Mouse (Mus musculus): ENCODE results near the gene Cacfd1. TPM values are rescaled to one million over a fixed set of nuclear protein-coding genes. Genes with fewer than 3 reads are reported as not detected.

The Cacfd1 gene
- 87.6 and 93.8 TPM in 2 replicates for polyA plus RNA-seq (2014; fragmentation: Nextera tagmentation; extraction: Ambion mirVana)

- ATAC-seq (ENCODE audit: low FRiP score): peak; percentile 97
Observed at GRCm38 (mm10) chr2:27009714-27010244, at the start of gene Cacfd1. Cacfd1 (plus strand) TSS chr2:27009926.

DNA sequence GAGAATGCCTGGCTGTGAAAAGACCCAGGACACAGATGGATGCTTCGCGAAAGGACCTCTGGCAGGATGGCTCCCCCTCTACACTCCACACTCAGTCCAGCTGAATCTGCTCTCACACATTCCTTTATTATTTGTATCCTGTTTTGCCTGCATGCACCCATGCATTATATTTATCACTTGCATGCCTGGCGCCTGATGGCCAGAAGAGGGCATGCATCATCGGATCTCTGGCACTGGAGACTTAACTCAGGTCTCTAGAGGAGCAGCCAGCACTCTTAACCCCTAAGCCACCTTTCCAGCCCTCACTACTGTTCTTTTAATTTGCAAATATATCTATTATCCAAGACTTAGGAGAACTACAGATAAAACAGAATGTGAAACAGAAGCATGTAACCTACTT, 49.0 kb upstream of the Cacfd1 start:
- H3K9me3 ChIP-seq (ENCODE audit: control insufficient read depth, low read length): no peaks in the 10 kb centered on the region
- DNase-seq (ENCODE audit: low spot score, missing footprints): no peak
- H3K27me3 ChIP-seq (ENCODE audit: control insufficient read depth, insufficient read depth, low read length): no peaks in the 10 kb centered on the region
- no peak overlapping the region for H3K4me3 ChIP-seq (ENCODE audit: low read depth, low read length)
- no peak overlapping the region for H3K9ac ChIP-seq (ENCODE audit: low read length)
- WGBS: 81% methylated on average over 4 of the region's 4 CpGs
- H3K4me1 ChIP-seq (ENCODE audit: control insufficient read depth, insufficient read depth, low read length): peaks cover 6% of the 10 kb centered on the region
- no peak for ATAC-seq (ENCODE audit: low FRiP score)
- no peak overlapping the region for H3K4me2 ChIP-seq
- no peak overlapping the region for H3K27ac ChIP-seq (ENCODE audit: low read depth, low read length)
- H3K36me3 ChIP-seq (ENCODE audit: control insufficient read depth, insufficient read depth, low read length): peaks cover 25% of the 10 kb centered on the region

More at GRCm38 (mm10) chr2:27009714-27010244, at the start of gene Cacfd1:
- no peaks in the 10 kb centered on the region for H3K27me3 ChIP-seq (ENCODE audit: control insufficient read depth, insufficient read depth, low read length)
- H3K4me3 ChIP-seq (ENCODE audit: low read depth, low read length): peak within 1 kb of the TSS; percentile 84
- peaks cover 12% of the 10 kb centered on the region for H3K4me1 ChIP-seq (ENCODE audit: control insufficient read depth, insufficient read depth, low read length)
- no peaks in the 10 kb centered on the region for H3K9me3 ChIP-seq (ENCODE audit: control insufficient read depth, low read length)
- H3K9ac ChIP-seq (ENCODE audit: low read length): peak within 1 kb of the TSS; percentile 92
- peaks cover 2% of the 10 kb centered on the region; the same call in 1 of the 2 replicates for H3K36me3 ChIP-seq (ENCODE audit: control insufficient read depth, insufficient read depth, low read length)
- WGBS: 0% methylated on average over 41 of the region's 43 CpGs
- peak within 1 kb of the TSS; percentile 93 for H3K4me2 ChIP-seq
- DNase-seq (ENCODE audit: low spot score, missing footprints): peak; percentile 98
- peak within 1 kb of the TSS; percentile 71 for H3K27ac ChIP-seq (ENCODE audit: low read depth, low read length)

DNA sequence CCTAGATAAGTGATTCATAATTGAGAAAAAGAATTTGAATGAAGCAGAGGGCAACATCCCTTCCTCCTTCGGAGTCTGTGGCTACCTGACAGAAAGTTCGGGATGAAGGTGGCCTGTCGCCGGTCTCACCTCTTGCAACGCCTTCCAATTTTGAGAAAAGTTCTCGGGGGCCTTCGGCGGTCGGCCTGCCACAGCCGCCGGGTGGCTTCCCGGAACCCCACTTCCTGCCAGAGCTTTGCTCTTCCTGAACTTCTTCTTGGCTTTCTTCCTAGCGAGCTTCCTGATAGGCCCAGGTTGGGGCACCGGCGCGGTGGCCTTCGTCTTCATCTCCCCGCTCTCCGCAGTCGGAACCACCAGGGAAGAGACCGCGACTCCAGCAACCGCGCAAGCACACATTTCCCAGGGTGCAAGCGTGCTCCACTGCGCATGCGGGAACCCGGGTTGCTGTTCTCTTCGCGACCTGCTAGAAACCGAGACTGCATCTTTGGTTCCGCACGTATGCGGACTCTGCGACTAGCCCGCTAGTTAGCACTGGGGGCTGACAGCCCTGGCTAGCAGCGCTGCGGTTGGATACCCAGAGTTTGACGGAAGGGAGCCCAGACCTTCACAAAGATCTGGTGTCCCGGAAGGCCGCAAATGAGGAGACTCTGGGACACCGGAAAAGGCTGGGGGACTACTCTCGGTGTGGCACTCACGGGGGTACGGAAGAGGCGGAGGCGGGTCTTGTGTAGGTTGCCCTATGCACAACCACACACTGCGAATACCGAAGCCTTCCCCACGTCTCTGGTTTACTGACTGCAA, 45.6 kb upstream of the Cacfd1 start, which contains the start of gene Rexo4:
TSS of gene Rexo4 (minus strand) at position 464 of the 801 bp plus-strand sequence.
- peaks cover 4% of the 10 kb centered on the region; the same call in 1 of the 2 replicates for H3K36me3 ChIP-seq (ENCODE audit: control insufficient read depth, insufficient read depth, low read length)
- DNase-seq (ENCODE audit: low spot score, missing footprints): peak; percentile 99
- peak within 1 kb of the TSS; percentile 57 for H3K4me3 ChIP-seq (ENCODE audit: low read depth, low read length)
- H3K4me1 ChIP-seq (ENCODE audit: control insufficient read depth, insufficient read depth, low read length): peaks cover 6% of the 10 kb centered on the region
- H3K4me2 ChIP-seq: peak within 1 kb of the TSS; percentile 71
- H3K9ac ChIP-seq (ENCODE audit: low read length): peak within 1 kb of the TSS; percentile 68
- under 1% methylated on average over 50 of the region's 50 CpGs for WGBS
- peak within 1 kb of the TSS; percentile 93 for H3K27ac ChIP-seq (ENCODE audit: low read depth, low read length)
- H3K27me3 ChIP-seq (ENCODE audit: control insufficient read depth, insufficient read depth, low read length): no peaks in the 10 kb centered on the region
- no peaks in the 10 kb centered on the region for H3K9me3 ChIP-seq (ENCODE audit: control insufficient read depth, low read length)
- peak; percentile 94 for ATAC-seq (ENCODE audit: low FRiP score)

DNA sequence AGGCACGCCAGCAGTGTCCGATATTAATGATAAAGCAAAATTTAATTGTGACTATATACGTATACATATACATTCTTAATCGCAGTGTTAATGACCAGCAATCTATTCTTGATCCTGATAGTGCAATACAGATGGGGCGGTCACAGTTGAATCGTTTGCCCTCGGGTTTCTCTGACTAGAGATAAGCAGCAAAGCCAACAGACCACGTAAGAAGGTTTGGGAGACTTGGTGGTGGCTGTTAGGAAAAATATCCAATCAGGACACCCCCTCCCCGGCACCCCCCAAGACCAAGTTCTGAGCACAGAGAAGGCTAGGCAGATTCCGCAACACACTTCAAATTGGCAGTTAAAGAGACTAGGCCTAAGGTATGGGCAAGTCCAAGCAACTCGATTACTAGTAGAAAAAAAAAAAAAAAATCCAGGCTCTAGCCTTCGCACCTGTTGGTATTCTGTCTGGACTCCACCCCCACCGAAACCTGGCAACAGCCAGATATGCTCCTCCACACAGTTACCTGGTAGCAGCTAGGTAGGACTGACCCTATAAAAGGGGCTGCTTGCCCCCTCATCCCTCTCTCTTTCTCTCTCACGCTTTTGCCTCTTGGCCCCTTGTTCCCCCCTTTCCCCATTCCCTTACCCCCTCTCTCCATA, 44.9 kb upstream of the Cacfd1 start:
- H3K4me3 ChIP-seq (ENCODE audit: low read depth, low read length): peak overlapping the region; percentile 57
- WGBS: 14% methylated on average over 14 of the region's 14 CpGs
- H3K27me3 ChIP-seq (ENCODE audit: control insufficient read depth, insufficient read depth, low read length): no peaks in the 10 kb centered on the region
- DNase-seq (ENCODE audit: low spot score, missing footprints) (no peak), ATAC-seq (ENCODE audit: low FRiP score) (peak; percentile 23; the same call in 1 of the 2 replicates)
- H3K27ac ChIP-seq (ENCODE audit: low read depth, low read length): peak overlapping the region; percentile 93
- H3K4me1 ChIP-seq (ENCODE audit: control insufficient read depth, insufficient read depth, low read length): peaks cover 6% of the 10 kb centered on the region
- peak overlapping the region; percentile 68 for H3K9ac ChIP-seq (ENCODE audit: low read length)
- H3K36me3 ChIP-seq (ENCODE audit: control insufficient read depth, insufficient read depth, low read length): peaks cover 4% of the 10 kb centered on the region; the same call in 1 of the 2 replicates
- H3K4me2 ChIP-seq: peak overlapping the region; percentile 71
- no peaks in the 10 kb centered on the region for H3K9me3 ChIP-seq (ENCODE audit: control insufficient read depth, low read length)

DNA sequence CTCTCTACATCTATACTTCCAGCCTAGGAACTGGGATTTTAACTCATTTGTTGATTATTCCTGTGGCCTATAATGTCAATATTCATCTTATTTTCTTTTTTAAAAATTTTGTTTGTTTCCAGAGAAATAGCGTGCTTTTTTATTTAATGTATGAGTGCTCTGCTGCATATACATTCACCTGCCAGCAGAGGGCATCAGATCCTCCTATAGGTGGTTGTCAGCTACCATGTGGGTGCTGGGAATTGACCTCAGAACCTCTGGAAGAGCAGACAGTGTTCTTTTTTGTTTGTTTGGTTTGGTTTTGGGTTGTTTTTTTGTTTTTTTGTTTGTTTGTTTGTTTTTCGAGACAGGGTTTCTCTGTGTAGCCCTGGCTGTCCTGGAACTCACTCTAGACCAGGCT, 42.5 kb upstream of the Cacfd1 start:
- no peaks in the 10 kb centered on the region for H3K27me3 ChIP-seq (ENCODE audit: control insufficient read depth, insufficient read depth, low read length)
- H3K9ac ChIP-seq (ENCODE audit: low read length): no peak overlapping the region
- H3K27ac ChIP-seq (ENCODE audit: low read depth, low read length): no peak overlapping the region
- WGBS: 77% methylated on average over 2 of the region's 2 CpGs
- H3K4me1 ChIP-seq (ENCODE audit: control insufficient read depth, insufficient read depth, low read length): peaks cover 6% of the 10 kb centered on the region
- DNase-seq (ENCODE audit: low spot score, missing footprints): no peak
- H3K9me3 ChIP-seq (ENCODE audit: control insufficient read depth, low read length): no peaks in the 10 kb centered on the region
- 0 out of 2 replicates have a peak, but pooled peaks cover under 1% of the 10 kb centered on the region for H3K36me3 ChIP-seq (ENCODE audit: control insufficient read depth, insufficient read depth, low read length)
- H3K4me3 ChIP-seq (ENCODE audit: low read depth, low read length): no peak overlapping the region
- no peak for ATAC-seq (ENCODE audit: low FRiP score)
- H3K4me2 ChIP-seq: no peak overlapping the region

DNA sequence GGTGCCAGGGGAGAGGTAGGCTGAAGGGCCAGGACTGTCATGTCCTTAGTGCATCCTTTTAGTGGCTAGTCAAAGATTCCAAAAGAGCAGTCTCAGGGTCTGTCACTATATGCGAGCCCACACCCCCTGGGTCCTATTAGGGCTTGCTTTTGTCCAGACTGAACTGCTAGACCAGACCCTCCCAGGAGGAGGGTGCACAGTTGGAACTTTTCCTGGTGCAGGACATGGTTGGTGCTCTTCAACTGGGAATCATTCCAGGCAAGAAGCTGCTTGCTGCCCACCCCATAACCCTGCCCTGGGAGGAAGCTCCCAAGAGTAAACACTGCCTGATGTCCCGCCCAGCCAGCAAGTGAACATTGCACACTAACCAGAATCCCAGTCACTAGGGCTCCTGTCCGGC, 36.6 kb upstream of the Cacfd1 start, which contains the start of gene Adamts13:
TSS of gene Adamts13 (plus strand) at position 301 of the 400 bp plus-strand sequence.
- no peaks in the 10 kb centered on the region for H3K27me3 ChIP-seq (ENCODE audit: control insufficient read depth, insufficient read depth, low read length)
- ATAC-seq (ENCODE audit: low FRiP score) (no peak), DNase-seq (ENCODE audit: low spot score, missing footprints) (no peak)
- H3K4me1 ChIP-seq (ENCODE audit: control insufficient read depth, insufficient read depth, low read length): no peaks in the 10 kb centered on the region
- no peaks in the 10 kb centered on the region for H3K36me3 ChIP-seq (ENCODE audit: control insufficient read depth, insufficient read depth, low read length)
- no peak within 1 kb of the TSS for H3K27ac ChIP-seq (ENCODE audit: low read depth, low read length)
- 85% methylated on average over 3 of the region's 3 CpGs for WGBS
- H3K9me3 ChIP-seq (ENCODE audit: control insufficient read depth, low read length): no peaks in the 10 kb centered on the region
- no peak within 1 kb of the TSS for H3K4me2 ChIP-seq
- no peak within 1 kb of the TSS for H3K4me3 ChIP-seq (ENCODE audit: low read depth, low read length)
- H3K9ac ChIP-seq (ENCODE audit: low read length): no peak within 1 kb of the TSS

DNA sequence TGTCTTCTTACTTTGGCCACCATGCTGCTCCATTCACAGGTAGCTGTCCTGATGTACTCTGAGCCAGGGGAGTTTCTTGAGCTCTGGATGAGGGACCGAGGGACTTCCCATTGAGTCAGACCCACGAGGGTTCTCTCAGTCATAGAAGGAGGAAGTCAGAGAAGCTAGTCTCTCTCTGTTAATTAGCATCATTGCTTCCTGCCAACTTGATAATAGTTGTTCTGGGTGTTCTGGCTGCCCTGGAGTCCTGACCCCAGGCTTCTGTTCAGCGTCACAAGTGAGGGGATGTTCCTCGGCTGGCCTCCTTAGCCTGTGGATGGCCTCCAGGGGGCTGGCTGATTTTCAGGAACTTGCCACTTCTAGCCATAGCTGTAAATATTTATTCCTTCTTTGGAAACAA, 35.8 kb upstream of the Cacfd1 start:
- 68% methylated on average over 4 of the region's 4 CpGs for WGBS
- DNase-seq (ENCODE audit: low spot score, missing footprints): no peak

GRCm38 (mm10) chr2:26980361-26980760, 29.4 kb upstream of the Cacfd1 start:
- Histone ChIP-seq H3K4me2 (no peak overlapping the region), H3K4me3 (ENCODE audit: low read depth, low read length) (no peak overlapping the region), H3K36me3 (ENCODE audit: control insufficient read depth, insufficient read depth, low read length) (no peaks in the 10 kb centered on the region), H3K27me3 (ENCODE audit: control insufficient read depth, insufficient read depth, low read length) (no peaks in the 10 kb centered on the region), H3K4me1 (ENCODE audit: control insufficient read depth, insufficient read depth, low read length) (no peaks in the 10 kb centered on the region), H3K27ac (ENCODE audit: low read depth, low read length) (no peak overlapping the region), H3K9me3 (ENCODE audit: control insufficient read depth, low read length) (no peaks in the 10 kb centered on the region), H3K9ac (ENCODE audit: low read length) (no peak overlapping the region)
- ATAC-seq (ENCODE audit: low FRiP score) (no peak), DNase-seq (ENCODE audit: low spot score, missing footprints) (no peak)
- WGBS: 78% methylated on average over 1 of the region's 1 CpGs

More for the DNA sequence above, 35.8 kb upstream of the Cacfd1 start:
- Histone ChIP-seq H3K27ac (ENCODE audit: low read depth, low read length) (no peak overlapping the region), H3K4me2 (no peak overlapping the region), H3K4me1 (ENCODE audit: control insufficient read depth, insufficient read depth, low read length) (no peaks in the 10 kb centered on the region), H3K27me3 (ENCODE audit: control insufficient read depth, insufficient read depth, low read length) (no peaks in the 10 kb centered on the region), H3K9ac (ENCODE audit: low read length) (no peak overlapping the region), H3K9me3 (ENCODE audit: control insufficient read depth, low read length) (no peaks in the 10 kb centered on the region), H3K36me3 (ENCODE audit: control insufficient read depth, insufficient read depth, low read length) (no peaks in the 10 kb centered on the region), H3K4me3 (ENCODE audit: low read depth, low read length) (no peak overlapping the region)
- no peak for ATAC-seq (ENCODE audit: low FRiP score)
